In the genomic region with DNA sequence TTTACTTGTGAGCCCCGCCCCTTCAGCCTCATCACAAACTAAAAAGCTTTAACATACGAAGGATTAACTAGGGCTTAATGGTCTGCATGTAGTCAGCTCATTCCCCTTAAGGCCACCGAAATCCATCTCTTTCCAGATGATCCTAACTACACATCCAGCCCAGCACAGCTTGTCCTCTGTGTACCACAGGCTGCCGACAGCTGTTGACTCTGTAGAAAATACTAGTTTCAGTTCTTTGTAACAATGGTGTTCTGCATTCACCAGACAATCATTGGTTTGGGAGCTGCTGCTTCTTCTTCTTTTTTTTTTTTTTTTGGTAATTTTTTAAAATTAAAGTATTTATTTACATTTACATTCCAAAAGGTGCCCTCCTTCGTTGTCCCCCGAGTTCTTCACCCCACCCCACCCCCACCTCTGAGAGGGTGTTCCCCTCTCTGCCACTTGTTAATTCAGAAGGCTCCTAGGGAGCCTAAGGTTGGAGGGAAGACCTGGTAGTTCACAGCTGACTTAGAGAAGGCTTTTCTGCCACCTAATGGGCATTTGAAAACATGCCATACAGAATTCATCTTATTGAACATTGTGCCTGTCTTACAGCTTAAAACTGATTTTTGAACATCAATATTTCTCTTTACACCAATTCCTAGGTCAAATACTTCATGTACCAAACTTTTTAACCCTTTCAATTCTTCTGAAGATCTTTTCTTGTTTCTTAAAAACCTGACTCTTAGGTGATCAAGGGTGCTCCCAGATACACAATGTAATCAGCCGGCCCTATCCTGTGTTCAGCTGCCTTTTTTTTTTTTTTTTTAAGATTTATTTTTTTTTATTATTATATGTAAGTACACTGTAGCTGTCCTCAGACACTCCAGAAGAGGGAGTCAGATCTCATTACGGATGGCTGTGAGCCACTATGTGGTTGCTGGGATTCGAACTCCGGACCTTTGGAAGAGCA, we compare ENCODE assay signal across 9 mouse cellular contexts. TPM values are rescaled to one million over a fixed set of nuclear protein-coding genes. Genes with fewer than 3 reads are reported as not detected.
DNase-seq lines count a peak whose midpoint lies in the region; ATAC-seq and TF ChIP-seq lines count a peak whose summit lies in the region.
"Had no signal": no experiment of that assay in that cellular context is flagged by ENCODE, and none has a peak within 500 bp of the region (broad histone marks: within the 10 kb centered on the region; RNA-seq: fewer than 3 reads in every experiment).

No protein-coding gene starts in this region.

- ATAC-seq in megakaryocyte, adult 5-6 weeks (ENCODE audit: poor library complexity, severe bottlenecking) = peak; percentile 87

- H3K9ac ChIP-seq in ES-E14 (ENCODE audit: insufficient read depth, low read depth, low read length, poor library complexity, severe bottlenecking) = no peak overlapping the region
- H3K9ac ChIP-seq: heart, embryonic 13.5 days had no signal

- no peak overlapping the region for H3K27ac ChIP-seq in ES-E14 (ENCODE audit: insufficient read depth, low read depth, low read length, poor library complexity, severe bottlenecking)
- H3K27ac ChIP-seq: heart, embryonic 13.5 days had no signal

- no peak overlapping the region for H3K4me3 ChIP-seq in ES-E14 (ENCODE audit: insufficient read depth in 1 of 2, low read depth in 1 of 2, low read length in 2 of 2, poor library complexity in 1 of 2, severe bottlenecking in 1 of 2)
- H3K4me3 ChIP-seq: heart, embryonic 13.5 days had no signal

- no peaks in the 10 kb centered on the region for H3K4me1 ChIP-seq in ES-E14 (ENCODE audit: control insufficient read depth in 2 of 2, insufficient read depth in 2 of 2, low read length in 2 of 2, poor library complexity in 1 of 2)
- H3K4me1 ChIP-seq: heart, embryonic 13.5 days had no signal

- in situ Hi-C loops in ES-E14 (cut with MboI; ENCODE audit: low sequenced_read_pairs in 2 of 2, unreplicated experiment in 2 of 2) = loop anchor here in 1 of 2 experiments (25.0 kb wide), 1 partner anchor 711 kb away; the partner anchor contains the start of gene Capn8

- H3K9me3 ChIP-seq in ES-E14 (ENCODE audit: control insufficient read depth, insufficient read depth, low read depth, low read length) = no peaks in the 10 kb centered on the region
- H3K9me3 ChIP-seq: heart, embryonic 13.5 days had no signal

- peak; percentile 31 for DNase-seq in kidney, adult 9 months
- no peak for DNase-seq in kidney, postnatal 4 days
- DNase-seq in ES-E14 (ENCODE audit: low read depth, low spot score) = no peak
- DNase-seq in brain, embryonic 18.5 days (ENCODE audit: low read depth, low spot score) = peak; percentile 20
- no peak for DNase-seq in left cerebral cortex, adult 18-20 months (ENCODE audit: low spot score in 2 of 2)
- DNase-seq in cerebellum, postnatal 25 days = no peak
- no peak for DNase-seq in layer of hippocampus, postnatal 10 days (ENCODE audit: low spot score in 2 of 2)

- H3K36me3 ChIP-seq in ES-E14 (ENCODE audit: control insufficient read depth, insufficient read depth, low read length, poor library complexity, severe bottlenecking) = no peaks in the 10 kb centered on the region; the same call in 1 of the 2 replicates

TF ChIP-seq in ES-E14, 5 proteins besides CTCF, POLR2A, EP300 and RAD21:
- TF ChIP-seq ZC3H11A (IDR thresholded peaks at IDR 0.05; ENCODE audit: borderline replicate concordance, low read depth, low read length) = 0 out of 2 replicates have a peak, but pooled peaks have one; percentile 47
- no peak for TF ChIP-seq ZNF384 (IDR thresholded peaks at IDR 0.05; ENCODE audit: low read depth, low read length)

RNA-seq across cellular contexts. Expression of gene Aida, which starts 23.2 kb away (rescaled TPM):
- 22.0 and 28.5 TPM in 2 replicates for total RNA-seq in ES-E14 (2012; rRNA removed)
- 66.0 and 71.4 TPM in 2 replicates for total RNA-seq in megakaryocyte, adult 5-6 weeks (2015)
- 85.7 and 88.5 TPM in 2 replicates for total RNA-seq in megakaryocyte, adult 5-6 weeks (2017)
- 10 to 100 TPM; 52.3 to 59.1 TPM for total RNA-seq in left cerebral cortex, adult 18-20 months (2021)
- 10 to 100 TPM; 58.6 to 61.3 TPM for total RNA-seq in layer of hippocampus, postnatal 10 days (2021)

RNA-seq across cellular contexts. Expression of gene Brox, which starts 23.9 kb away (rescaled TPM):
- 25.5 and 34.1 TPM in 2 replicates for total RNA-seq in ES-E14 (2012; rRNA removed)
- total RNA-seq in megakaryocyte, adult 5-6 weeks (2015) = 35.1 and 44.4 TPM in 2 replicates
- total RNA-seq in megakaryocyte, adult 5-6 weeks (2017) = 52.9 and 66.7 TPM in 2 replicates
- total RNA-seq in left cerebral cortex, adult 18-20 months (2021) = 10 to 100 TPM; 52.5 to 53.6 TPM
- total RNA-seq in layer of hippocampus, postnatal 10 days (2021) = 10 to 100 TPM; 62.1 to 70.8 TPM

RNA-seq across cellular contexts. Expression of gene Disp1, which starts 51.8 kb away (rescaled TPM):
- total RNA-seq in ES-E14 (2012; rRNA removed) = 11.6 and 13.5 TPM in 2 replicates
- 3.6 and 10.7 TPM in 2 replicates for total RNA-seq in megakaryocyte, adult 5-6 weeks (2015)
- total RNA-seq in megakaryocyte, adult 5-6 weeks (2017) = 5.2 and 5.7 TPM in 2 replicates
- 1 to 10 TPM; 5.7 to 6.6 TPM for total RNA-seq in left cerebral cortex, adult 18-20 months (2021)
- 1 to 10 TPM; 4.3 to 4.4 TPM for total RNA-seq in layer of hippocampus, postnatal 10 days (2021)

Comparison
In these comparisons a context has a peak if more than half of its experiments do, and no peak if none do; other contexts are left out.
1. DNase-seq: peak in kidney, adult 9 months (single experiment) and brain, embryonic 18.5 days (single experiment); none in kidney, postnatal 4 days (0 of 2), ES-E14 (single experiment), left cerebral cortex, adult 18-20 months (0 of 2), cerebellum, postnatal 25 days (0 of 2) and layer of hippocampus, postnatal 10 days (0 of 2).